Mouse (Mus musculus) gastrocnemius, postnatal 4 days (tissue): Measurements from ENCODE around the gene Adgrg7. TPM values are rescaled to one million over a fixed set of nuclear protein-coding genes. Genes with fewer than 3 reads are reported as not detected.

Experiments used
- DNase-seq, 2 experiments: peaks; one replicate each; pipeline ENCODE4 v3.0.0; 2021 to 2022; ENCODE audit warnings: low spot score in 2 of 2, mixed read lengths in 2 of 2
- long read RNA-seq, 2 experiments: library from polyadenylated mRNA; stranded (forward); transcript quantifications; one replicate each; pipeline ENCODE4 v2.0.0; 2021
- total RNA-seq, 2 experiments: library from RNA; stranded (reverse); gene quantifications; 2 replicates each; pipeline ENCODE4 v1.2.3; 2021

Adgrg7 gene
- total RNA-seq, result not detected
- long read RNA-seq, experiment 1, result 0 reads
- long read RNA-seq, experiment 2, result 0 reads

DNA sequence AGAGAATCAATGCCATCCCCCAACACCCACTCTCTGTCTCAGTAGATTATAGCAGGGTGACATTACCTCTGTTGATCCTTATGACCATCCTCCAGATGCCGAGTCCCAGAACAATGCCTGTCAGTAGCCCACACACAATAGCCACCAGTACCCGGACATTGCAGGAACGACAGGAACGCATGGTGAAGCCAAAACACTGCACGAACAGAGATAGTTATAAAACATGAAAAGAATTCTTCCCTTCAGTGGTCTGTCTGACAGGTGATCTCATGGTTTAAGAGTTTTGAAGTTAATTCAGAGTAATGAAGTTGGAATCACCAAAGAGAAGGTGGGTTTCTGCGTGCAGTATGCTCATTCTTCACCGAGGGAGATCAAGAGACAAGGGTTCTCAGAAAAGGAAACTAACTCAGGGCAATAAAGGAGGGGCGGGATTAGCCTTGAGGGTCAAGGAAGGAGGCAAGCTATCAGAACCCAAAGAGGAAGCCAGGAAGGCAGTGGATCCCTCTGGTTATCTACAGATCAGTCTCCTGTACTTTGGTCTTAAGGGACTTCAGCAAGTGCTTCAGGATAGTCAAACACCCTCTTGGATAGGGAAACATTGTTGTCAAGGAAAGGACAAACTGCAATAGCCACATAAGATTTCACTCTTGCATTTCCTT, at the start of gene Adgrg7:
Adgrg7 (minus strand) TSS at position 375 of the 659 bp plus-strand sequence.
- no peak for DNase-seq

DNA sequence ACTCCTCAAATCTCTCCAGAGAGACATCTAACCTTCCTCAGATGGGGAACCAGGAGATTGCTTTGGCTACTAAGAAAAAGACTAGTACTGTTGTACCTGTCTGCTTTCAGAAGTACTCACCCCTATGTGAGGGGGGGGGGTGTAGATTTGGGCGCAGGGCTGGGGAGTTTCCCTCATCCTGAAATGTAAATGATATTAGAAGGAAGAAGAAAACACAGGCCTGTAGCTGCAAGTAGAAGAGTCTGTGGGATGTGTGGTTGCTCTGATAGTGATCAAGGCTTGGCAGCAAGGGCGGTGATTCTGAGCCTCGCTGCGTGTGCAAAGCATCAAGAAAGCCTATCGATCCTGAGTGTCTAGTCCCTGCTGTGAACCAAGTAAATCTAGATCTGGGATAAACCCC, 47.3 kb upstream of the Adgrg7 start:
- DNase-seq, result no peak

DNA sequence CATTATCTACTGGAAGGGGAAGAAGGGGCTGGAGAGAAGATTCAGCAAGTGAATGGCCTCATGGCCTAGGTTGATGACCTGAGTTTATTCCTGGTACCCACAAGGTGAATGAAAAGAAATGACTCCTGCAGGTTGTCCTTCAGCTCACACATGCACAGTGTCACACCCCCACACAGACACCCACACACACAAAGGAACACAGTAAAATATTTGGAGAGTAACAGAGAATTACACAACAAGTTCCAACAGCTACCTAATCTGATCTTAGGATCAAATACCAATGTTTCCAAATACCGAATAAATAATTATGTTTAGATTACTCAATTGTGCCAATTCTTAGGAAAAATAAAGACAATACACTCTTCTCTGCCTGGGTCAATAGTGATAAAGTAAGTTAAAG, 37.7 kb upstream of the Adgrg7 start:
- DNase-seq, result no peak

DNA sequence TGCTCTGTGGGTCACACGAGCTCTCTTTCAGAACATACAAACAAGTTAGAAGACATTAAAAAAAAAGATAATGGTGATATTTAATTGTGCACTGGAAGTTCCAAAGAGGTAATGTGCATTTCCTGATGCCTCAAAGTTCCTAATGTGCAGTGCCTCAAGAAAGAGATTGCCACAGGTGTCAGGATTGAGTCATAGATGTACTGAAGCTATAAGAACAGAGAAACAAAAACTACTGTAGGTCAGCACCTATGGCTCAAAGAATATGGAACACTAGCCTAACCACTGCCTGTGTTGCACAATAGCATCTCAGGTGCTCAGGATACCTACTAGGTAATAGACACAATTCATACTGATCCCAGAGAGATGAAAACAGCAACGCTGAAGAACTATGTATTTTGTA, 36.3 kb upstream of the Adgrg7 start:
- no peak for DNase-seq

GRCm38 (mm10) chr16:56801370-56802109, 5.9 kb upstream of the Adgrg7 start:
- no peak for DNase-seq

- no peak for DNase-seq
Measured at GRCm38 (mm10) chr16:56800946-56801345, 5.3 kb upstream of the Adgrg7 start.

DNA sequence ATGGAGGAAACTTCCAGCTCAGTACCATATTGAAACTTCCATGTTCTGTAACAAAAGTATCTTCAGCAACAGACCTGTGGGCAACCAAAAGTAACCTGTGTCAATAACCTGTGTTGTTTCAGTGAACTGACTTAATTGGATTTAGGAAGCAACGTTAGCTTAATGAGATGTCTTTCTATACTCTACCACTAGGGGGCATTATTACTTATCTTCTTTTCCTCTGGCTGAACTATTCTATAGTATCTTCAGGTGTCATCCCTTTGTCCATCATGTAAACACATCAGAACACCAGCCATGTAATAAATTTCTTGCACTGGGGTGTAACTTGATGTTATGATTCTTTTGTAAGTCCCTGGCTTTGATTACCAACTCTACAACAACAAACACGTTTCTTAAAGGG, 4.8 kb upstream of the Adgrg7 start:
- DNase-seq, result no peak

GRCm38 (mm10) chr16:56799541-56800029, 3.9 kb upstream of the Adgrg7 start:
- no peak for DNase-seq

- no peak for DNase-seq
Measured at GRCm38 (mm10) chr16:56798873-56799272, 3.2 kb upstream of the Adgrg7 start.

- DNase-seq, result no peak
Measured at GRCm38 (mm10) chr16:56794383-56795144, 1.1 kb downstream of the Adgrg7 start.

DNA sequence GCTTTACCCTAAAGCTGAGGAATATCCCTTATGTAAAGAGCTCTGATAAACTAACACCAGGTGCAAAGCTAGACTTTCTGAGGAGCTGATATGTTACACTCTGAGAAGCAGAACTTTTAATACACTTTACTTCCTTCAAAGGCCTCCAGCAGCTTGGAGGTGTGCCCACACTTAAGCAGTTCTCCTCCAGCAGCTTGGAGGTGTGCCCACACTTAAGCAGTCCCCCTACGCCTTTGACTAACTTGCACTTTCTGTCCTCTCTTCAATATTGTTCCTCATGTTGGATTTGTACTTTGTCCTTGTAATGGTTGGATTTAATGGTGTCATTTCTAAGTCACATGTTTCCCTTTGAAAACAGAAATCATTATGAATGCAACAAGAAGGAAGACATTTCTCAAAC, 1.9 kb downstream of the Adgrg7 start:
- DNase-seq, result no peak

DNA sequence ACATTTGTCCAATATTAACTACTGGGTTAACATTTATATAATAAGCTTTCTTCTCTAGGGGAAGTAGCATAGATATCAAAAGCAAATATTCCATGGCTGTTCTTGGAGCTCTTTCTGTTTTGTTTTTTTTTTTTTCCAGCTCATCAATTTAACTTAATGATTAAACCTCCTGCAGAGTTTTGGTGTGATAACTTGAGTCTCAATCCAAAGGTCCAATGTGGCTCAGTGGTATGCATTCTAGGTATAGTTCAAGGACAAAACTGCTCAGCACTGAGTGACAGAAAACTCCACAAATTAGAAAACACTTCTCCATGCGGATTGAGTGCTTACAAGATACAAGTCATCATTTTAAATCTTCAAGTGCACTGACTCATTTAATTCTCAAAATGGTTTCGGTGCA, 9.7 kb downstream of the Adgrg7 start:
- no peak for DNase-seq

DNA sequence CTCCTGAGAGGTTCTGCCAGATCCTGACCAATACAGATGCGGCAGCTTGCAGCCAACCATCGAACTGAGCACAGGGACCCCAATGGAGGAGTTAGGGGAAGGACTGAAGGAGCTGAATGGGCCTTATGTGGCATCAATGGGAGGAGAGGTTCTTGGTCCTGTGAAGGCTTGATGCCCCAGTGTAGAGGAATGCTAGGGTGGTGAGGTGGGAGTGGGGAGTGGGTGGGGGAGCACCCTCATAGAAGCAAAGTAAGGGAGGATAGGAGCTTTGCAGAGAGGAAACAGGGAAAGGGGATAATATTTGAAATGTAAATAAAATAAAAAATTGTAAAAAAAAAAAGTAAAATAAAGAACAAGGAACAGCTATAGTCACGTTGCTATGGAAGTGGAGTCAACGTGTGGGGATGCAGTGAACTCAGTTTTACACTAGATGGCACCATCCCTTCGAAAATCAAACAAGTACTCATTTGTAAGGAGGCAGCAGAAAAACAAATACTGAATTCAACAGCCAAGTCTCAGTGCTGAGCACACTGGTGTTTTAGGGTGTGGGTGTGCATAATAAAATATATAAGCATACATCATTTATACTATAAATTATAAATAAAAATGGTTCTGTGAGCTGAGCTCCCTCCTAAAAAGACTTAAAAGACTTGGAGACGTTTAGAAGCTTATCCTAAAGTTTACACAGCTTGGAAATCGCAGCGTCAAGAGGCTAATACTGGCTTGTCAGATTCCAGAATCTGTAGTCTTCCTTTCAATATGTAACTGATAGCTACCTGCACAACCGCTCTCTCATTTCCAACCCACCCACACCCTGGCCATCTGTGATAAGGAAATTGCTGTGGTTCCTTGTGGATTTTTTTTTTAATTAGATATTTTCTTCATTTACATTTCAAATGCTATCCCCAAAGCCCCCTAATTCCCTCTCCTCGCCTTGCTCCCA, 24.2 kb downstream of the Adgrg7 start:
- no peak for DNase-seq

GRCm38 (mm10) chr16:56729060-56729459, 66.6 kb downstream of the Adgrg7 start:
- DNase-seq, result no peak

GRCm38 (mm10) chr16:56724927-56725326, 70.7 kb downstream of the Adgrg7 start:
- no peak for DNase-seq

- no peak for DNase-seq
Measured at GRCm38 (mm10) chr16:56722357-56722756, 73.3 kb downstream of the Adgrg7 start.

GRCm38 (mm10) chr16:56719031-56719430, 76.6 kb downstream of the Adgrg7 start:
- no peak for DNase-seq

DNA sequence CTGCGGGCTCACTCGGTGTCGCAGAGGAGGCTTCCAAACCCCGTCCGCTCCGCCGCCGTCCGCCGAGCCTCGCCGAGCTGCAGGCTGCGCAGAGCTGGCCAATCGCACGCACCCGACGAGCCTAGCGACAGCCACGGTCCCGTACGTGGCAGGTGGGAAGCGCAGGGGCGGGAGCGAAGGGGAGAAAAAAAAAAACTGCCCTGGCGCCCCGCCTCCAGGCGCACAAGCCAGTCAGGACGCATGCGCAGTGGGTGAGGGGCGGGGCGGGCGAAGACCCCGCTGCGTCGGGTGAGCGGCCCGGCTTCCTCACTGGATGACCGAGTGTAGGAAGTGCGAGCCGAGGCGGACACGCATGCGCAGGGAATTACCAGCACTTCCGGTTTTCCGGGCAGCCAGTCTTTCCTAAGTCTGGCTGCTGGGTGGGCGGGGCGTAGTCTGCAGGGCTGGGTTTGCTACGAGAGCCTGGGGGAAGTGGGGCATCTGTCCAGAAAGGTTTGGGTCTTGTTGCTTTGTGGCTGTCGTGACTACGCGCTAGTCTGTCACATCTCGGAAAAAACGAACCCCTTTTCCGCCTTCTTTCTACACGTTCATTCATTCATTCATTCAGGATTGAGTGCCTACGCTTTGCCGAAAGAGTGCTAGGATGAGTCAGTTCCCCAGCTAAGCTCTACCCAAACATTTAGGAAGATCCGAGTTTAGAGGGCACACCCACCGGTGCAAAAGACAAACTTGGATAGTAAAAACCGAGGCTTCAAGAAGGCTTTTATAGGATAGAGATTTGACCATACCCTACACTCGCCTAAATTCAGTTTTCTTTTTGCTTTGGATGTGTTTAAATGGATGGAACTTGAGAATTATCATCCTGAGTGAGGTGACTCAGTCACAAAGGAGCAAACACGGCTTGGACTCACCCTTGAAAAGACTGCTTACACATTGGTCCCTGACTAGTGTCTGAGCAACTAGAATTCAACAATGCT, 78.1 kb downstream of the Adgrg7 start, which contains the start of gene Tfg:
Tfg (minus strand) TSS at position 227 of the 977 bp plus-strand sequence.
- DNase-seq, result peak; percentile 99 to 100

- no peak for DNase-seq
Measured at GRCm38 (mm10) chr16:56716557-56717179, 79.0 kb downstream of the Adgrg7 start.
